8 mouse cellular contexts compared by ENCODE assay signal in genomic region chr14:27187025-27187424, GRCm38 (mm10).
DNase-seq lines count a peak whose midpoint lies in the region; ATAC-seq and TF ChIP-seq lines count a peak whose summit lies in the region.

No protein-coding gene starts in this region.

- no peak overlapping the region for H3K4me2 ChIP-seq in forebrain, postnatal 0 days (ENCODE audit: low read depth)
- no peak overlapping the region for H3K4me2 ChIP-seq in hindbrain, embryonic 15.5 days

- no peaks in the 10 kb centered on the region for H3K27me3 ChIP-seq in ES-Bruce4 (ENCODE audit: control insufficient read depth, insufficient read depth, low read length, poor library complexity, severe bottlenecking)
- no peaks in the 10 kb centered on the region for H3K27me3 ChIP-seq in forebrain, postnatal 0 days (ENCODE audit: insufficient read depth, low read length)
- H3K27me3 ChIP-seq in hindbrain, embryonic 15.5 days = no peaks in the 10 kb centered on the region

- peak; percentile 21 for DNase-seq in c-Kit-positive CD71-positive TER-119-positive erythroid progenitor cells, embryonic 14.5 days (ENCODE audit: low spot score)
- peak; percentile 87 for DNase-seq in forebrain, postnatal 0 days
- DNase-seq in layer of hippocampus, postnatal 36 days = peak; percentile 83 to 84
- DNase-seq in lung, postnatal 4 days = peak; percentile 81 to 87
- peak; percentile 50 for DNase-seq in retina, postnatal 7 days (ENCODE audit: low read depth, low spot score)
- DNase-seq in thymus, postnatal 4 days = peak; percentile 90

- peak; percentile 95 for ATAC-seq in forebrain, postnatal 0 days
- peak; percentile 92; the same call in 1 of the 2 replicates for ATAC-seq in hindbrain, embryonic 15.5 days (ENCODE audit: low FRiP score, low read depth)

- no peaks in the 10 kb centered on the region for H3K36me3 ChIP-seq in ES-Bruce4 (ENCODE audit: control insufficient read depth, insufficient read depth, low read length, poor library complexity, severe bottlenecking)
- no peaks in the 10 kb centered on the region for H3K36me3 ChIP-seq in forebrain, postnatal 0 days (ENCODE audit: insufficient read depth)
- no peaks in the 10 kb centered on the region for H3K36me3 ChIP-seq in hindbrain, embryonic 15.5 days

- H3K4me1 ChIP-seq in ES-Bruce4 (ENCODE audit: control insufficient read depth, insufficient read depth, low read length) = no peaks in the 10 kb centered on the region
- no peaks in the 10 kb centered on the region for H3K4me1 ChIP-seq in forebrain, postnatal 0 days (ENCODE audit: insufficient read depth)
- H3K4me1 ChIP-seq in hindbrain, embryonic 15.5 days (replicated peaks) = no peaks in the 10 kb centered on the region; the same call in 1 of the 2 replicates

- peak; percentile 91 for TF ChIP-seq CTCF in ES-Bruce4 (IDR thresholded peaks at IDR 0.05; ENCODE audit: low read depth, low read length)
- peak; percentile 95 for TF ChIP-seq CTCF in forebrain, postnatal 0 days (IDR thresholded peaks at IDR 0.05; ENCODE audit: low read depth)

- H3K4me3 ChIP-seq in ES-Bruce4 (ENCODE audit: low read depth, low read length) = no peak overlapping the region
- H3K4me3 ChIP-seq in forebrain, postnatal 0 days (ENCODE audit: low read depth, low read length) = no peak overlapping the region
- H3K4me3 ChIP-seq in hindbrain, embryonic 15.5 days = no peak overlapping the region

- no peak for TF ChIP-seq EP300 in ES-Bruce4 (IDR thresholded peaks at IDR 0.05; ENCODE audit: insufficient read depth, low read depth, low read length)

- no peak for TF ChIP-seq POLR2A in ES-Bruce4 (IDR thresholded peaks at IDR 0.05; ENCODE audit: insufficient read depth, low read length)

- 15% methylated on average over 4 of the region's 4 CpGs for WGBS in forebrain, postnatal 0 days
- 5% methylated on average over 4 of the region's 4 CpGs for WGBS in hindbrain, embryonic 15.5 days

- H3K27ac ChIP-seq in ES-Bruce4 (ENCODE audit: insufficient read depth, low read length) = no peak overlapping the region
- no peak overlapping the region for H3K27ac ChIP-seq in forebrain, postnatal 0 days (ENCODE audit: low read depth, low read length)
- H3K27ac ChIP-seq in hindbrain, embryonic 15.5 days (replicated peaks) = no peak overlapping the region

- H3K9ac ChIP-seq in ES-Bruce4 (ENCODE audit: low read depth, poor library complexity, severe bottlenecking) = no peak overlapping the region
- H3K9ac ChIP-seq in forebrain, postnatal 0 days = no peak overlapping the region
- H3K9ac ChIP-seq in hindbrain, embryonic 15.5 days = no peak overlapping the region

- no peaks in the 10 kb centered on the region for H3K9me3 ChIP-seq in ES-Bruce4 (replicated peaks; ENCODE audit: control insufficient read depth, insufficient read depth, low read length, poor library complexity, severe bottlenecking)
- no peaks in the 10 kb centered on the region for H3K9me3 ChIP-seq in forebrain, postnatal 0 days (ENCODE audit: low read length)
- no peaks in the 10 kb centered on the region for H3K9me3 ChIP-seq in hindbrain, embryonic 15.5 days

Comparison
In these comparisons a context has a peak if more than half of its experiments do, and no peak if none do; other contexts are left out.
1. DNase-seq: peak in every context shown above with its lines; median percentile 90 in thymus, postnatal 4 days; 87 in forebrain, postnatal 0 days; 84 in lung, postnatal 4 days; 84 in layer of hippocampus, postnatal 36 days; 50 in retina, postnatal 7 days; 21 in c-Kit-positive CD71-positive TER-119-positive erythroid progenitor cells, embryonic 14.5 days.